Mouse (Mus musculus) cerebellum, adult (tissue): ENCODE data around the gene Hnrnpa1.
"Not testable (repeated sequence)": the region's sequence is repeated elsewhere in the genome, so short reads cannot be mapped to it uniquely, and the experiment has no call there.

Experiments
- ATAC-seq: cut with Nextera tagmentation; 2 replicates; pipeline ENCODE4 v1.9.2; 2017; ENCODE audit warnings: mild to moderate bottlenecking, moderate library complexity, mixed read lengths; ENCODE audit not compliant: insufficient number of reproducible peaks, low FRiP score, low TSS enrichment

Gene Hnrnpa1

GRCm38 (mm10) chr15:103264794-103265193 lies 24.6 kb downstream of the Hnrnpa1 start:
- ATAC-seq, result no peak

DNA sequence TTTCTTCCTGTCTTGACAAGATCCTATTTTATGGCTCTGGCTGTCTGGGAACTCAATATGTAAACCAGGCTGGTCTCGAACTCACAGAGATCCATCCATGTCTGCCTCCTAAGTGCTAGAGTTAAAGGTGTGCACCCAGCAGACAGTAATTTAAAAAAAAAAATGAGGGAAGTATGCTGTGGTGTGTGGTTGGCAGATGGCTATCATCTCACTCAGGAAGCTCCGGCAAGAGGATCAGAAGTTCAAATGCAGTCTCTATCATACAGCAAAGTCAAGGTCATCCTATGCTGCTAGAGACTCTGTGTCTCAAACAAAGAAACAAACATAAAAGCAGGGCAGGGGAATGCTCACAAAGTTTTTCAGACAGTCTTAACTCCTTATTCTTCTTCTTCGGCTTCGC lies 28.7 kb downstream of the Hnrnpa1 start:
- no peak for ATAC-seq

GRCm38 (mm10) chr15:103272419-103273279 lies 32.4 kb downstream of the Hnrnpa1 start, which contains the start of gene Copz1:
Copz1 (plus strand) TSS chr15:103272714.
- ATAC-seq, result peak; percentile 100

DNA sequence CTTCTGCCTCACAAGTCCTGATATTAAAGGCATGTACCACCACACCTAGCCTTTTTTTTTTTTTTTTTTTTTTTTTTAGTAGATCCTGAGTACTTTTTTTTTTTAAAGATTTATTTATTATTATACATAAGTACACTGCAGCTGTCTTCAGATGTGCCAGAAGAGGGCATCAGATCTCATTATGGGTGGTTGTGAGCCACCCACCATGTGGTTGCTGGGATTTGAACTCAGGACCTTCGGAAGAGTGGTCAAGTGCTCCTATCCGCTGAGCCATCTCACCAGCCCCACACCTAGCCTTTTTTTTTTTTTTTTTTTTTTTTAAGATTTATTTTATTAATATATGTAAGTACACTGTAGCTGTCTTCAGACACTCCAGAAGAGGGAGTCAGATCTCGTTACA lies 35.7 kb downstream of the Hnrnpa1 start:
- ATAC-seq, result not testable (repeated sequence)

- no peak for ATAC-seq
These were observed 37.7 kb downstream of the Hnrnpa1 start for GRCm38 (mm10) chr15:103277949-103278348.

DNA sequence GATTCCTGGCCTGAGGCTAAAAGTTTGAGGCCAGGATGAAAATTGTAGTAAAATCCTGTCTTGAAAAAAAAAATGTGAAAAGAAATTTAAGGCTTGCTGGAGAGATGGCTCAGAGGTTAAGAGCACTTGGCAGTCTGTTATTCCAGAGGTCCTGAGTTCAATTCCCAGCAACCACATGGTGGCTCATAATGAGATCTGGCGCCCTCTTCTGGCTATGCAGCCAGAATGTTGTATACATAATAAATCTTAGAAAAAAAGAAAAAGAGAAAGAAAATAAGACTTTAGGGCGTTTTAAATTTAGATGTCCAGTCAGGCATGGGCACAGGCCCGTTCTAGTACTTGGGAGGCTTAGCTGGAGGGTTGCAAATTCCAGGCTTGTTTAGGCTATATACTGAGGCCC lies 39.5 kb downstream of the Hnrnpa1 start:
- no peak for ATAC-seq

GRCm38 (mm10) chr15:103280817-103281464 lies 40.7 kb downstream of the Hnrnpa1 start:
- ATAC-seq, result no peak

DNA sequence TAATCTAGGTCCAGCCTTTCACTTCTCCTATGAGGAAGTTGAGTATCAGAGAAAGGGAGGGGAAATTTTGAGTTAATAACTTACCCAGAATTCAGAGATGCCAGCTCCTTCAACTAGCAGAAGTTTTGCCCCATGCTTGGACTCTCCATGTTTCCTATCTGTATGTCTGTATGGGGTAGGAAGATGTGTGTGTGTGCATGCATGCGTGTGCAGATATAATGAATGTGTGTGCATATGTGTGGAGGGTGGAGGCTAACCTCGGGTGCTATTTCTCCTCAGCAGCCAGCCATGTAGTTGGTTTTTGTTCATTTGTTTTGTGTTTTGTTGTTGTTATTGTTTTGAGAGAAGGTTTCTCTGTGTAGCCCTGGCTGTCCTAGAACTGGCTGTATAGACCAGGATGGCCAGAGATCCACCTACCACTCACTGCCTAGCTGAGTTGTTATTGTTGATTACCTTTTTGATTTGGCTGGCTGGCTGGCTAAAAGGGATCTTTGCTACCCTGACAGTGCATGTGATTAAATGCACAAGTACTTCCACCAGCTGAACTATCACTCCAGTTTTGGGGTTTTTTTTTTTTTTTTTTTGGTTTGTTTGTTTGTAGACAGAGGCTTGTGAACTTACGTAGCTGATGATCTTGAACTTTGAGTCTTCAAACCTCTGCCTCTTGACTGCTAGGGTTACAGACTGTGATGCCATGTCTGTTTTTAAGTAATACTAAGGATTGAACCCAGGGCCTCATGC lies 41.4 kb downstream of the Hnrnpa1 start:
- ATAC-seq, result no peak

DNA sequence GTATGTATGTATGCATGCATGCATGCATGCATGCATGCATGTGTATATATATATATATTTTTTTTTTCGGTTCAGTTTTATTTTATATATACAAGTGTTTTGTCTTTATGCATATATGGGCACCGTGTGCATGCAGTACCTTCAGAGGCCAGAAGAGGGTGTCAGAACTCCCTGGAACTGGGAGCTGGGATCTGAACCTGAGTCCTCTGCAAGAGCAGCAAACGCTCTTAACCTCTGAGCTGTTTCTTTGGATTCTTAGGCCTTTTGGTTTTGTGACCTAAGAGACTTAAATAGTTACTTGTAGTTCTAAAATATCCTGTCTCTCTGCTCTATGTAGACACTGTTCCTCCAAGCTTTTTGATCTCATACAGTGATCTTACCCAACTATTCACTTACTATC lies 43.8 kb downstream of the Hnrnpa1 start:
- no peak for ATAC-seq

- no peak for ATAC-seq
These were observed 44.4 kb downstream of the Hnrnpa1 start for GRCm38 (mm10) chr15:103284647-103285046.

DNA sequence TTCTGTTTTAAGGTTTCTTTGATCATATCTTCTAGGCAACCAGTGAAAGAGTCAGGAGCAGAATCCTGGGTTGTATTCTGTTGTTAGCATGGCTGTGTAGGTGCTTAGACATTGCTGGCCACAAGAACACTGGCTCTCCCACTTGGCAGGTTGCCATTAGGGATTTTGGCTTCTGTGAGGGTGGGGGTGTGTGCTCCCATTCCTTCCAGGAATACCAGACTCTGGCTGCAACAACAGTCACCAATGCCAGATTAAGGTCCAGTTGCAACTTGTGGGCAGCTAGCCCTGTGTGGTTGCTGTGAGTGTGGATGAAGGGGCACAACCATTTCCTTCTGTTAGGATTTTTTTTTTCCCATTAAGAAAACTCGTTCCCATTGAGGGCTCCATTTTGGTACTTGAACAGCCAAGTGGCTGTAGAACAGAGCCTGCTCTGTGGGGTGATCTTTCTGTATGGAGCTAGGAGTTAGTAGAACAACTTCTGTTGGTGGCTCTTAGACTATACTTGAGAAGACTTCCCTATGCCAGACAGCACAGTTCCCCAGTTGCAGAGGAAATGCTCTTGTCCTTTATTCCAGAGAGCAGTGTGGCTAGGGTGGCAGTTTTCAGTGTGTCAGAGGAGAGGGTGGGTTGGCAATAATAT lies 45.7 kb downstream of the Hnrnpa1 start:
- no peak for ATAC-seq

DNA sequence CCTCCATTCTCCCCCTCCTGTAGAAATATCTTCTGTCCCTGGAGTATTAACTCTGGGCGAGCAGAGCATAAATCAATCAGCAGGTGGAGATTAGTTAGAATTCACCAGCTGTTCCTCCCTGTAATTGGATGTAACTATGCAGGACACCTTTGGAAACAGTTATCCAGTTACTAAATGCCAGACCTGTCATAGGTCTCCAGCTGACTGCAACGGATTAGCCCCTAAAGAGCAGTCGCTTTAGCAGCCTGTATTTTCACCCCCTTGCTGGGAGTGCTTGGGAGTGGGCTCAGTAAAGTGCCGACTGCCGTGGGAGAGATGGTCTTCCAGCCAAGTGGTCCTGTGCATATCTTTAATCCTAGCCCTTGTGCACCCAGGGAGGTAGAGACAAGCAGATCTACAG lies 49.4 kb downstream of the Hnrnpa1 start:
- no peak for ATAC-seq

GRCm38 (mm10) chr15:103290417-103290816 lies 50.2 kb downstream of the Hnrnpa1 start:
- ATAC-seq, result no peak

GRCm38 (mm10) chr15:103290843-103291242 lies 50.6 kb downstream of the Hnrnpa1 start:
- no peak for ATAC-seq

- ATAC-seq, result no peak
These were observed 52.6 kb downstream of the Hnrnpa1 start for GRCm38 (mm10) chr15:103292673-103293345.

DNA sequence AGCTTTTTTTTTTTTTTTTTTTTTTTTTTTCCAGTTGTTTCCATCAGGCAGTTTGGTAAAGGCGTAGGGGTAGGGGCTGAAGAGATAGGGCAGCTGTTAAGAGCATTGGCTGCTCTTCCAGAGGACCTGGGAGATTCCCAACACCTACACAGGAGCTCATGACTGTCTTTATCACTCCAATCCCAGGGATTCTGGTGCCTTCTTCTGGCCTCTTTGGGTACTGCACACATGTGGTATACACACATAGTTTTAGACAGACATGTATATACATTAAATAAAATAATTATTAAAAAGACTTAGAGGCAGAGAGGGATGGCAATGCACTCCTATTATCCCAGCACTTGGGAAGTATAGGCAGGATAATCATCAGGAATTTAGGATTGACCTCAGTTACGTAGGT lies 53.1 kb downstream of the Hnrnpa1 start:
- ATAC-seq, result no peak

DNA sequence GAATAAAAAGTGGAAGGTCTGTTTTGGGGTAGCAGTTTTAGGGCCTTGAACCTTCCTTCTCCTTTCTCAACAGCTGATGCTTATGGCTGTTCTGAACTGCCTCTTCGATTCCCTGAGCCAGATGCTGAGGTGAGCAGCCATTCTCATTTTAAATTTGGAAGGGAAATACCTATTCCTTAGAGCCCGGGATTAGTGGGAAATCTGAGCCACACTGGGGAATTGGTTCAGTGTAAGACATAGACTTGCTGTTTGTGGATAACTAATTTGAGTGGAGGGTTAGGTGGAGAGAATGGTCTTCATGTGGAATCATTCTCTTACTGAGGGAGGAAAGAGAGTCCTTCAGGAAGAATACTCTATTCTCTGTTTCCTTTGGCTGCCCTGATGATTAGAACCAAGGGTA lies 54.4 kb downstream of the Hnrnpa1 start:
- no peak for ATAC-seq

DNA sequence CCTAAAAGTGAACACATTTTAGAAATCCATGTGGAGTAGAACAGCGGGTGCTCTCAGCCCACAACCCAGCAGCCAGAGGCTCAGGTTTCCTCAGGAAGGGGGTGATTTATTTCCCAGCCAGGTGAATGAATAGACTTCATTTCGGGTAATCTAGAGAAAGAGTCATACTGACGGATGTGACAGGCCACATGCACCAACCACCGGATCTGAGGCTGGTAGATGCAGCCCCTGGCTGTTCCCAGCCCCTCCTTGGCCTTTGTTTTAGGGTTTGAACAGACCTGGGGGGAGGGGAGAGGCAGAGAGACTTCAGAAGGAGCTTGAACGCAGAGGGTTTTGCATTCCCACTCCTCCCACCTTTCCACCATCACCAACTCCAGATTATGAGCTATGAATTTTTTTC lies 55.6 kb downstream of the Hnrnpa1 start:
- ATAC-seq, result no peak
